Mouse (Mus musculus) heart, adult 2 months (tissue): Measurements from ENCODE around the gene Phf3. TPM values are rescaled to one million over a fixed set of nuclear protein-coding genes. Genes with fewer than 3 reads are reported as not detected.

ENCODE experiments used
- DNase-seq, 2 experiments: peaks; one replicate each; pipeline ENCODE4 v3.0.0; 2021
- H3K27ac ChIP-seq: fragments of 200-600 bp; 2 replicates; pipeline ENCODE4 v1.8.1; 2022
- H3K27me3 ChIP-seq: fragments of 200-500 bp; 2 replicates; pipeline ENCODE4 v1.6.1; 2012; ENCODE audit warnings: mild to moderate bottlenecking, low read length, inconsistent platforms, mixed read lengths; ENCODE audit not compliant: control insufficient read depth, insufficient read depth
- H3K36me3 ChIP-seq: fragments of 200-500 bp; 2 replicates; pipeline ENCODE4 v1.6.1; 2012; ENCODE audit warnings: low read length, inconsistent platforms; ENCODE audit not compliant: control insufficient read depth, insufficient read depth
- H3K4me1 ChIP-seq: fragments of 200-500 bp; 2 replicates; pipeline ENCODE4 v1.6.1; 2011; ENCODE audit warnings: low read length; ENCODE audit not compliant: control insufficient read depth, insufficient read depth
- H3K4me3 ChIP-seq: fragments of 200-600 bp; 2 replicates; pipeline ENCODE4 v1.8.1; 2022
- H3K79me2 ChIP-seq: fragments of 200-500 bp; replicated peaks from 2 replicates; pipeline ENCODE4 v1.6.1; 2012; ENCODE audit warnings: mild to moderate bottlenecking, inconsistent platforms, low read length, moderate library complexity, mixed read lengths; ENCODE audit not compliant: control insufficient read depth, insufficient read depth
- H3K9ac ChIP-seq: fragments of 200-500 bp; 2 replicates; pipeline ENCODE4 v1.6.1; 2012; ENCODE audit warnings: low read depth, mild to moderate bottlenecking, control low read depth, inconsistent platforms, low read length, mixed read lengths
- CTCF ChIP-seq: fragments of 200-600 bp; IDR thresholded peaks from 2 replicates; pipeline ENCODE4 v1.8.1; 2022; ENCODE audit warnings: antibody characterized with exemption, mild to moderate bottlenecking, moderate library complexity
- EP300 ChIP-seq: fragments of 200-500 bp; IDR thresholded peaks from 2 replicates; pipeline ENCODE4 v1.6.1; 2011; ENCODE audit warnings: low read depth, low read length, control low read depth; ENCODE audit not compliant: insufficient read depth
- POLR2A ChIP-seq: fragments of 200-500 bp; IDR thresholded peaks from 2 replicates; pipeline ENCODE4 v1.6.1; 2011; ENCODE audit warnings: mild to moderate bottlenecking, low read depth, low read length, control low read depth; ENCODE audit not compliant: insufficient read depth
- WGBS: fragments of 180-500 bp; shearing (Covaris S2); methylation state at CpG from one replicate; pipeline ENCODE4 v1.1.7; 2018; 5-methylcytosine and 5-hydroxymethylcytosine counted together
- intact Hi-C: fragments of 180-260 bp; cut with DNase I; formaldehyde crosslinking; loops from one replicate; pipeline ENCODE4 v1.15.1; 2025
- polyA plus RNA-seq: library from polyadenylated mRNA; depleted of rRNA; stranded (reverse); fragments of >200 nt; gene quantifications from 2 replicates; pipeline ENCODE4 v1.2.3, GENCODE M21; 2012
- total RNA-seq, 2 experiments: library from RNA; stranded (reverse); gene quantifications; 2 replicates each; pipeline ENCODE4 v1.2.3; 2021

Gene Phf3
- total and polyA plus RNA-seq, 3 experiments, result 9.5 to 38.3 (median 34.8) TPM

DNA sequence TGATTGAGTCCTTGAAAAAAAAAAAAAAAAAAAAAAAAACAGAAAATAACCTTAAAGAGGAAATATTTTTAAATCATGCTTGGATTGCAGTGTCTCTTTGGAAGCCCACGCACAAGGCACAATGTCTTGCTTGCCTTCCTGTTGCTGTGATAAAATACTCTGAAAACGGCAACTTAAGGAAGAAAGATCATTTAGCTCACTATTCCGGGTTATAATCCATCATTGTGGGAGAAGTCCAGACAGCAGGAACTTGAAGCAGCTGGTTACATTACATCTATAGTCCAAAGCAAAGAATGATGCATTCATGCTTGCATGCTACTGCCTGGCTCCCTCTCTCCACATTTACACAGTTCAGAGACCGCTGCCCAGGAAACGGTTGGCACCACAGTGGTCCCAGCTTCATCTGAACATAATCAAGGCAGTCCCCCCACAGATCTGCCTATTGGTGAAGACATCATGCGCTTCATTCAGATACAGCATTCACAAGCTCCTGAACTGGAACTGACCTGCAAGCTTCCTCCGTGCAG lies 80.3 kb downstream of the Phf3 start:
- Histone ChIP-seq H3K27ac (no peak overlapping the region), H3K36me3 (no peaks in the 10 kb centered on the region), H3K79me2 (no peaks in the 10 kb centered on the region), H3K4me1 (no peaks in the 10 kb centered on the region), H3K9ac (no peak overlapping the region), H3K4me3 (no peak overlapping the region), H3K27me3 (no peaks in the 10 kb centered on the region)
- intact Hi-C loops, result no loop called here
- DNase-seq, result no peak
- no peak for TF ChIP-seq EP300
- WGBS, result 69% methylated on average over 7 of the region's 7 CpGs

DNA sequence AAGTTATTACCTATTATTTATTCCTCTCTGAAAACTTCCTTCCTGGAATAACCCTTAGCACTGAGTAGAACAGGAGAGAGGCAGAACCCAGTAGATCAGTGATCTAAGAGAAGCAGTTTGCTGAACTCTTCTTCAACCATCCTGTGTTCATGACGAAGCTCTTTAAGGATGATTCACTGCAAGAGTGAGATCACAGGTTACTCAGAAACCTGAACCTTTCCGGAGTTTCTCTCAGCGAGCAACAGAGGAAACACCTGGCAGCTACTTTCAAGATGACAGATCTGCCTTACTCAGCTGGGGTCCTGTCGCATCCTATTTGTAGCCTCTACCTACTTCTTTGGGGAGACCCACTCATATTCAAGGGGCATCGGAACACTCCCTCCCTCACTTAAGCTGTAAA lies 80.8 kb downstream of the Phf3 start:
- 50% methylated on average over 5 of the region's 5 CpGs for WGBS
- intact Hi-C loops, result no loop called here
- no peaks in the 10 kb centered on the region for H3K27me3 ChIP-seq
- no peak overlapping the region for H3K4me3 ChIP-seq
- no peaks in the 10 kb centered on the region for H3K36me3 ChIP-seq
- no peaks in the 10 kb centered on the region for H3K4me1 ChIP-seq
- no peak for DNase-seq
- H3K9ac ChIP-seq, result no peak overlapping the region
- H3K27ac ChIP-seq, result no peak overlapping the region
- no peaks in the 10 kb centered on the region for H3K79me2 ChIP-seq
- TF ChIP-seq EP300 (no peak), CTCF (no peak), POLR2A (no peak)

DNA sequence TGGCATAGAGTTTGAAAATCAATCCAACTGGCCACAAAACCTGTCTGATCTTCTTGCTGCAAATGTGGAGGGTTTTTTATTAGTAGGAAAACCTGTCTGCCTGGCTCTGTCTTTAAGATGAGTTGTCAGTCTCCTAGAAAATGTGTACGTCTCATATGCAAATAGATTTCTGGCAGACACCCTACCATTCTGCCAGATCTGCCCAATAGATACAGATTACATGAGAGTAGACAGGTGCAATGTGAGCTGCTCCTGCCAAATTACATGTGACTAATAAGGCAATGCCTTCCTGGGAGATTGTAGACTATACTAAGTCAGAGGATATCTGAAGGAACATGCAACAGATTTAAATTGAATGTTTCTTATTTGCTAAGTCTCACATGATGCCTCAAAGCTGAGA lies 83.5 kb downstream of the Phf3 start:
- Histone ChIP-seq H3K9ac (no peak overlapping the region), H3K79me2 (no peaks in the 10 kb centered on the region), H3K27ac (no peak overlapping the region), H3K36me3 (no peaks in the 10 kb centered on the region), H3K27me3 (no peaks in the 10 kb centered on the region), H3K4me1 (no peaks in the 10 kb centered on the region), H3K4me3 (no peak overlapping the region)
- no peak for TF ChIP-seq POLR2A
- WGBS, result 67% methylated on average over 1 of the region's 1 CpGs
- intact Hi-C loops, result no loop called here
- DNase-seq, result no peak

DNA sequence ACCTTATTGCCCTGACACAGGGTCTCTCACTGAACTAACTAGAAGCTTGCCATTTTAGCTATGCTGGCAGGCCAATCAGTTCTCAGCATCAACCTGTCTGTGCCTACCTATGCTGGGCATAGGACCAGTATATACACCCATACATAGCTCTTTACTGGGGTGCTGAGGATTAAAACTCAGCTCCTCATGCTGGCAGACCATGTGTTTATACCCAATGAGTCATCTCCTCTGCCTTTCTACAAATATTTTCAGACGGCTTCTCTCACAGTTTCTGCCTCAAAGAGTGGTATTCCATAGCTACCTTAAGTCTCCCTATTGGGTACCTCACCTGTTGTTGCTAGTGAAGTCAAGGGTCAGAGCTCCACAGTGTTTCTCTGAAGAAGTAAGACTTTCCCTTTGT lies 84.0 kb downstream of the Phf3 start:
- intact Hi-C loops, result no loop called here
- no peaks in the 10 kb centered on the region for H3K27me3 ChIP-seq
- DNase-seq, result no peak
- TF ChIP-seq EP300, result no peak
- TF ChIP-seq POLR2A, result no peak
- no peak for TF ChIP-seq CTCF
- no peaks in the 10 kb centered on the region for H3K4me1 ChIP-seq
- no peak overlapping the region for H3K4me3 ChIP-seq
- no peak overlapping the region for H3K9ac ChIP-seq
- no peaks in the 10 kb centered on the region for H3K36me3 ChIP-seq
- H3K27ac ChIP-seq, result no peak overlapping the region
- no peaks in the 10 kb centered on the region for H3K79me2 ChIP-seq
- whole genome bisulfite sequencing, result 65% methylated on average over 1 of the region's 1 CpGs

DNA sequence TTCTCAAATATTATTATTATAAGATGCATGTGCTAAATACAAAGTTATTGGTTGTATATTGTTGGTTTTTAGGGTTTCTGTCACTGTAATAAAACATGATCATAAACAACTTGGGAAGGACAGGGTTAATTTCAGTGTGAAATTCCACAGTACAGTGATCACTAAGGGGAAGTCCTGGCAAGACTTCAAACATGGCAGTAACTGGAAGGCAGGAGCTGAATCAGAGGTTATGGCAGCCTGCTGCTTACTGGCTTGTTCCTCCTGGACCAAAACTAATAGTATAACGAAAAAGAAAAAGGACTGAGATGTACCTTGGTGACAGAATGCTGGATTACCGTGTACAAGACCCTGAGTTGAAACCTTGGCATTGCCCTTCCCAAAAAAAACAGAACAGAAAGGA lies 84.7 kb downstream of the Phf3 start:
- H3K4me3 ChIP-seq, result no peak overlapping the region
- intact Hi-C loops, result no loop called here
- no peaks in the 10 kb centered on the region for H3K36me3 ChIP-seq
- H3K9ac ChIP-seq, result no peak overlapping the region
- no peaks in the 10 kb centered on the region for H3K4me1 ChIP-seq
- no peak for DNase-seq
- 32% methylated on average over 2 of the region's 2 CpGs for WGBS
- TF ChIP-seq CTCF (no peak), POLR2A (no peak), EP300 (no peak)
- H3K27ac ChIP-seq, result no peak overlapping the region
- no peaks in the 10 kb centered on the region for H3K27me3 ChIP-seq
- H3K79me2 ChIP-seq, result no peaks in the 10 kb centered on the region

DNA sequence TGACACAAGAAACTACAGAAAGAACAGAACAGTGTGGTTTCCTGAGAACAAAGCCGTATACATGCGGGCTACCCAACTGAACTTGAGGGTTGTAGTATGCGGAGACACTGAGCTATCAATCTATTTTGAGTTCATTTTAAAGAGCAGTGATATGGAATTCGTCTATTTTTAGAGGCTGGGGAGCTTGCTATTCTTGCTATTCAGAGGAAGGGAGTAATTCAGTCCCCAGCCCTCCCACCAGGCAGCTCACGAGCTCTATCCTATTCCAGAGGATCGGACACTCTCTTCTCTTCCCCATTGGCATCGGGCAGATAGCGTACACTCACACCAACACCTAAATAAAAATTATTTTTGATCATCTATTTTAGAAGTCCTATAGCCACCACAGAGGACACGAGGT lies 87.1 kb downstream of the Phf3 start:
- no peaks in the 10 kb centered on the region for H3K79me2 ChIP-seq
- no peak overlapping the region for H3K9ac ChIP-seq
- H3K4me1 ChIP-seq, result no peaks in the 10 kb centered on the region
- H3K4me3 ChIP-seq, result peak overlapping the region; percentile 18; the same call in 1 of the 2 replicates
- intact Hi-C loops, result no loop called here
- TF ChIP-seq CTCF (no peak), POLR2A (no peak), EP300 (no peak)
- H3K36me3 ChIP-seq, result no peaks in the 10 kb centered on the region
- no peaks in the 10 kb centered on the region for H3K27me3 ChIP-seq
- DNase-seq, result no peak
- H3K27ac ChIP-seq, result no peak overlapping the region
- WGBS, result 46% methylated on average over 9 of the region's 9 CpGs
